Mouse (Mus musculus) kidney, adult 18-20 months (tissue): Measurements from ENCODE around the gene Plpp7.

Experiments
- DNase-seq: peaks from one replicate; pipeline ENCODE4 v3.0.0; 2021

The Plpp7 gene

GRCm38 (mm10) chr2:32095351-32096121, at the start of gene Plpp7:
Gene Plpp7 (plus strand): TSS chr2:32095528.
- peak; percentile 54 for DNase-seq

- DNase-seq, result peak; percentile 12
These were observed 49.3 kb upstream of the Plpp7 start for GRCm38 (mm10) chr2:32046009-32046408.

GRCm38 (mm10) chr2:32047323-32047722, 48.0 kb upstream of the Plpp7 start:
- no peak for DNase-seq

- no peak for DNase-seq
These were observed 43.5 kb upstream of the Plpp7 start for GRCm38 (mm10) chr2:32051791-32052190.

- no peak for DNase-seq
These were observed 42.9 kb upstream of the Plpp7 start for GRCm38 (mm10) chr2:32052418-32052817.

- no peak for DNase-seq
These were observed 39.9 kb upstream of the Plpp7 start for GRCm38 (mm10) chr2:32055357-32055965.

- no peak for DNase-seq
These were observed 38.8 kb upstream of the Plpp7 start for GRCm38 (mm10) chr2:32056524-32056923.

GRCm38 (mm10) chr2:32057360-32057759, 38.0 kb upstream of the Plpp7 start:
- DNase-seq, result no peak

GRCm38 (mm10) chr2:32057794-32058193, 37.5 kb upstream of the Plpp7 start:
- DNase-seq, result no peak

GRCm38 (mm10) chr2:32058241-32058640, 37.1 kb upstream of the Plpp7 start:
- DNase-seq, result no peak

GRCm38 (mm10) chr2:32058716-32059115, 36.6 kb upstream of the Plpp7 start:
- DNase-seq, result no peak

GRCm38 (mm10) chr2:32059613-32060012, 35.7 kb upstream of the Plpp7 start:
- DNase-seq, result no peak

- DNase-seq, result no peak
These were observed 35.0 kb upstream of the Plpp7 start for GRCm38 (mm10) chr2:32060228-32060805.

GRCm38 (mm10) chr2:32061189-32061588, 34.1 kb upstream of the Plpp7 start:
- DNase-seq, result no peak

- no peak for DNase-seq
These were observed 33.4 kb upstream of the Plpp7 start for GRCm38 (mm10) chr2:32061722-32062505.

GRCm38 (mm10) chr2:32062626-32063410, 32.5 kb upstream of the Plpp7 start:
- DNase-seq, result no peak

GRCm38 (mm10) chr2:32063451-32064151, 31.7 kb upstream of the Plpp7 start:
- no peak for DNase-seq

GRCm38 (mm10) chr2:32064913-32065312, 30.4 kb upstream of the Plpp7 start:
- DNase-seq, result no peak

GRCm38 (mm10) chr2:32065371-32065791, 29.9 kb upstream of the Plpp7 start:
- DNase-seq, result no peak

- DNase-seq, result peak; percentile 44
These were observed 29.3 kb upstream of the Plpp7 start for GRCm38 (mm10) chr2:32066005-32066404.

GRCm38 (mm10) chr2:32068811-32069607, 26.3 kb upstream of the Plpp7 start:
- DNase-seq, result no peak
